Mouse (Mus musculus) brain, adult 10 weeks (tissue): ENCODE data around the gene Dclre1c. TPM values are rescaled to one million over a fixed set of nuclear protein-coding genes. Genes with fewer than 3 reads are reported as not detected.

Source experiments
- polyA plus RNA-seq: library from polyadenylated mRNA; stranded (reverse); fragments of 350-450 nt; fragmentation: Illumina TruSeq; extraction: RNeasy Lipid Tissue Mini Kit (QIAGEN cat#74804); gene quantifications from one replicate; pipeline ENCODE4 v1.2.3, GENCODE M21; 2015; ENCODE audit warnings: low read depth, low replicate concordance

Dclre1c gene
- 7.9 TPM for polyA plus RNA-seq

GRCm38 (mm10) chr2:3423841-3424578 lies at the start of gene Dclre1c:
Gene Dclre1c, plus strand, starts transcription at chr2:3424131.

GRCm38 (mm10) chr2:3397110-3397509 lies 26.8 kb upstream of the Dclre1c start, which contains the start of gene Olah:
Gene Olah, minus strand, starts transcription at chr2:3397210.

GRCm38 (mm10) chr2:3422548-3422947 lies 1.4 kb upstream of the Dclre1c start, which contains the start of gene Meig1:
Gene Meig1, minus strand, starts transcription at chr2:3422648.

GRCm38 (mm10) chr2:3474861-3475283 lies 50.9 kb downstream of the Dclre1c start, which contains the start of gene Suv39h2:
Gene Suv39h2, minus strand, starts transcription at chr2:3475031.

GRCm38 (mm10) chr2:3512552-3513454 lies 88.9 kb downstream of the Dclre1c start, which contains the start of the genes Gm45902, Hspa14 and Cdnf:
Gene Gm45902, minus strand, starts transcription at chr2:3512790.
Gene Hspa14, minus strand, starts transcription at chr2:3512814.
Gene Cdnf, plus strand, starts transcription at chr2:3513030.

Other genes starting within 250 kb of the Dclre1c start
- 74.0 TPM for gene Nmt2, start 139.9 kb upstream of the Dclre1c start, polyA plus RNA-seq
- 15.9 TPM for gene Rpp38, start 91.5 kb upstream of the Dclre1c start, polyA plus RNA-seq
- 1.5 TPM for gene Acbd7, start 88.0 kb upstream of the Dclre1c start, polyA plus RNA-seq
- gene Olah, start 26.9 kb upstream of the Dclre1c start, polyA plus RNA-seq = not detected
- 9.0 TPM for gene Meig1, start 1.5 kb upstream of the Dclre1c start, polyA plus RNA-seq
- gene Suv39h2, start 50.9 kb downstream of the Dclre1c start, polyA plus RNA-seq = 3.5 TPM
- gene Gm45902, start 88.7 kb downstream of the Dclre1c start, polyA plus RNA-seq = 2.7 TPM
- gene Hspa14, start 88.7 kb downstream of the Dclre1c start, polyA plus RNA-seq = 40.9 TPM
- 1.1 TPM for gene Cdnf, start 88.9 kb downstream of the Dclre1c start, polyA plus RNA-seq
- 9.2 TPM for gene Fam107b, start 146.4 kb downstream of the Dclre1c start, polyA plus RNA-seq